Mouse (Mus musculus) midbrain, postnatal 0 days (tissue): ENCODE measurements at regions not wholly inside any gene's neighbourhood (a gene's known extent, or its start where the extent isn't known, plus 50 kb on each side); places are given as distances from the start of the nearest gene placed in this dataset.

Experiments used
- ATAC-seq: fragments of 200-750 bp; cut with Nextera tagmentation; 2 replicates; pipeline ENCODE4 v1.8.0; 2017; ENCODE audit warnings: moderate number of reproducible peaks, mild to moderate bottlenecking, moderate TSS enrichment, moderate library complexity; ENCODE audit not compliant: low FRiP score
- DNase-seq: peaks from one replicate; pipeline ENCODE4 v3.0.0-alpha.2; 2015; ENCODE audit warnings: low spot score
- H3K27ac ChIP-seq: fragments of 300-500 bp; sonication (generic); 2 replicates; pipeline ENCODE4 v1.5.1; 2014; ENCODE audit warnings: low read depth, mild to moderate bottlenecking, low read length, mixed read lengths
- H3K27me3 ChIP-seq: fragments of 300-500 bp; sonication (generic); 2 replicates; pipeline ENCODE4 v1.6.1; 2014; ENCODE audit warnings: low read length, control low read depth, mixed read lengths; ENCODE audit not compliant: insufficient read depth
- H3K36me3 ChIP-seq: fragments of 300-500 bp; sonication (generic); 2 replicates; pipeline ENCODE4 v1.6.1; 2014; ENCODE audit warnings: low read length, control low read depth, mixed read lengths; ENCODE audit not compliant: insufficient read depth
- H3K4me1 ChIP-seq: fragments of 300-500 bp; sonication (generic); 2 replicates; pipeline ENCODE4 v1.6.1; 2014; ENCODE audit warnings: mild to moderate bottlenecking, control low read depth, antibody characterized with exemption, low read length, mixed read lengths; ENCODE audit not compliant: insufficient read depth
- H3K4me2 ChIP-seq: fragments of 300-500 bp; sonication (generic); 2 replicates; pipeline ENCODE4 v1.6.1; 2014; ENCODE audit warnings: low read depth, mild to moderate bottlenecking, low read length, mixed read lengths; ENCODE audit not compliant: poor library complexity, severe bottlenecking
- H3K4me3 ChIP-seq: fragments of 300-500 bp; sonication (generic); 2 replicates; pipeline ENCODE4 v1.5.1; 2014; ENCODE audit warnings: low read depth, mild to moderate bottlenecking, low read length, moderate library complexity
- H3K9ac ChIP-seq: fragments of 300-500 bp; sonication (generic); replicated peaks from 2 replicates; pipeline ENCODE4 v1.6.1; 2014; ENCODE audit warnings: mild to moderate bottlenecking, low read length, moderate library complexity, mixed read lengths; ENCODE audit not compliant: poor library complexity, severe bottlenecking
- H3K9me3 ChIP-seq: fragments of 300-500 bp; sonication (generic); 2 replicates; pipeline ENCODE4 v1.6.1; 2016; ENCODE audit warnings: low read length, control low read depth
- CTCF ChIP-seq: IDR thresholded peaks from 2 replicates; pipeline ENCODE4 v1.5.1; 2016; ENCODE audit warnings: antibody characterized with exemption, mild to moderate bottlenecking
- WGBS: fragments of 180-500 bp; shearing (Covaris S2); extraction: QIAGEN DNeasy Blood & Tissue Kit; methylation state at CpG from one replicate; pipeline ENCODE4 v1.1.7; 2014; 5-methylcytosine and 5-hydroxymethylcytosine counted together

DNA sequence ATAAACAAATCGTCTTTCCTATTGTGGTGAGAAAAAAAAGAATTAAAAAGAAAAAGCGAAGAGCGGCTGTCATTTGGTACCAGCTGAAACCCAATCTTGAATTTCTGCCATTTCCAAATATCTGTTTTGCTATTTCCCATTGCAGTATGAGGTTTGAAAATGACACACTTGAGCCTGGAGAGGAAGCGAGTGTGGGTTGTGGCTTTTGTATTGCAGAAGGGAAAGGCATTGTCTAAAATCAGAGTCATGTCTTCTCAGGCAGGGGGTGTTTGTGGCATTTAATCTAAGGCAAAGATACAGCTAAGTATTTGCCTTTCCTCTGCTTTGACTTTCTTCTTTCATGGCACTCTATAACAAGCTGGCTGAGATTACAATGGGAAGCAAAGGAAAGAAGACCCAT is 518.1 kb upstream of the Slit2 start:
- DNase-seq, result no peak
- H3K4me3 ChIP-seq, result no peak overlapping the region
- H3K9me3 ChIP-seq, result no peaks in the 10 kb centered on the region
- H3K27me3 ChIP-seq, result no peaks in the 10 kb centered on the region
- no peak for TF ChIP-seq CTCF
- WGBS, result 94% methylated on average over 4 of the region's 4 CpGs
- H3K36me3 ChIP-seq, result no peaks in the 10 kb centered on the region
- ATAC-seq, result no peak
- H3K4me2 ChIP-seq, result no peak overlapping the region
- H3K27ac ChIP-seq, result no peak overlapping the region
- no peaks in the 10 kb centered on the region for H3K4me1 ChIP-seq
- H3K9ac ChIP-seq, result no peak overlapping the region

DNA sequence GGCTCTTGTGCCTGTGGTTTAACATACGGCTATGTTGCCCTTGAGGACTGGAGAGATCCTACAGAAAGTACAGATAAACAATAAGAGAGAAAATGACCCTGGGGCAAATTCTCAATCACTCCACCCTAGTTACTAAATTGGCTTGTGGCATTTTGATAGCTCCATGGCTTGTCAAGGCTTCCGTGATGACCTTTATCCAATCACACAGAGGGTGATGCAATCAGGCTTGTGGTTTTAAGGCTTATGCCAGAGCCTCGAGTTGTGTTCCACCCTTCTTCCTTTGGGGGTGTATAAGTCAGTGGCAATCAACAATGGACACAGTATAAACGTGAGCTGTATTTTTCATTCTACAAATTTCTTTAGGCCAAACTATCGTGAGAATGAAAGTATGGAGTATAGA is 513.5 kb upstream of the Slit2 start:
- Histone ChIP-seq H3K27me3 (no peaks in the 10 kb centered on the region), H3K27ac (no peak overlapping the region), H3K9ac (no peak overlapping the region), H3K4me1 (no peaks in the 10 kb centered on the region), H3K4me3 (no peak overlapping the region), H3K36me3 (no peaks in the 10 kb centered on the region), H3K9me3 (no peaks in the 10 kb centered on the region), H3K4me2 (no peak overlapping the region)
- no peak for DNase-seq
- no peak for ATAC-seq
- 82% methylated on average over 5 of the region's 5 CpGs for WGBS
- TF ChIP-seq CTCF, result no peak

DNA sequence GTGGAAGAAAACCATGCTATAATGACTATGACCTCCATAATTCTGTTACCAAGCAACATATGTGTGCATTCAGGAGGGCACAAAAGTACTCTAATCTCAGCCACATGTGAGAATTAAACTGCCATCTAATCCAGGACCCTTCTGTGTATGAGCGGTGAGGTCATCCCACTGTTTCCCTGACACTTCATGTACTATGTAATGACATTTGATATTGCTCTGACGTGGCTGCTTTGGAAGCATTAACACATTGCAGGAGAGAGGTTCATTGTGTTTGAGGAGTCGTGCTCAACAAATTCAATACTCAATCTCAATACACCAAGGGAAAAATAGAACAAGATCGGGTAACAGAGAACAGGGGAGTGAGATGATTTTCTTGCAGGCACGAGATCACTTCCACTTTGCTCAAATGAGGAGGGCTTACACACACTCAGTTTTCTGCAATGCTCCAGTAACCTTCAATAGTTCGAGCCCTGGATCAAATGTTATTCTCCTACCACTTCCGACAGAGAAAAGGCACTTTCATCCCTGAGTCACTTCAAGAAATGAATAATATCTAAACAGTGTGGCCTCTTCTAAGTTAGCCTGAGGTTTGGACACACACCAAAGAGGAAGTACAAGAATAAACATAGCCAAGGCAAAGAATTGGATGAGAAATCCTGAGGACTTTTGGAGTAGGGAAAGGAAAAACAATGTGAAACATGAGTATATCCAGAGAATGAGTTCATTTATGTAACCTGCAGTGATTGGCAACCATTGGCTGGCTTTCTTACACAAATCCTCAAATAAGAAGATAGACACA is 510.7 kb upstream of the Slit2 start:
- H3K36me3 ChIP-seq, result no peaks in the 10 kb centered on the region
- H3K4me1 ChIP-seq, result no peaks in the 10 kb centered on the region
- no peak overlapping the region for H3K9ac ChIP-seq
- H3K27me3 ChIP-seq, result no peaks in the 10 kb centered on the region
- DNase-seq (no peak), ATAC-seq (no peak)
- no peak overlapping the region for H3K4me2 ChIP-seq
- no peak overlapping the region for H3K27ac ChIP-seq
- H3K4me3 ChIP-seq, result no peak overlapping the region
- no peaks in the 10 kb centered on the region for H3K9me3 ChIP-seq
- WGBS, result 52% methylated on average over 7 of the region's 7 CpGs
- TF ChIP-seq CTCF, result no peak

DNA sequence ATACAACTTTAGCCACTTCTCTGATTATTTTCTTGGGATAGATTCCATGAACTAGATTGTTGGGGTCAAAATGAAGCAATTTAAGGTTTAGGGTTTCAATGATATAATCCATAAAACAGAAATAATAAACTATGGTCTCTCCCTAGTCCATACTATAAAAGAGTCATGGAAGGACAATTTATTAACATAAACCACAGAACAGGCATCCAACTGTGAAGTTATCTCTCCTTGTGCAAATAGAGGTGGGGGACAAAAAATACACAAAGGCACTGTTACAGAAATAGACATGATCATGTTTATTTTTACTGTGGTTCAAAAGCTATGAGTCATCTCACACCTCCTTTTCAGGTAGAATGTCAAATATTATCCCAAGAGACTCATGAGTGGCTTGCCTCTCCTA is 503.0 kb upstream of the Slit2 start:
- no peaks in the 10 kb centered on the region for H3K4me1 ChIP-seq
- no peak for ATAC-seq
- no peaks in the 10 kb centered on the region for H3K27me3 ChIP-seq
- H3K4me3 ChIP-seq, result no peak overlapping the region
- no peaks in the 10 kb centered on the region for H3K36me3 ChIP-seq
- H3K27ac ChIP-seq, result no peak overlapping the region
- TF ChIP-seq CTCF, result no peak
- H3K9me3 ChIP-seq, result no peaks in the 10 kb centered on the region
- no peak overlapping the region for H3K9ac ChIP-seq
- no peak for DNase-seq
- H3K4me2 ChIP-seq, result no peak overlapping the region

DNA sequence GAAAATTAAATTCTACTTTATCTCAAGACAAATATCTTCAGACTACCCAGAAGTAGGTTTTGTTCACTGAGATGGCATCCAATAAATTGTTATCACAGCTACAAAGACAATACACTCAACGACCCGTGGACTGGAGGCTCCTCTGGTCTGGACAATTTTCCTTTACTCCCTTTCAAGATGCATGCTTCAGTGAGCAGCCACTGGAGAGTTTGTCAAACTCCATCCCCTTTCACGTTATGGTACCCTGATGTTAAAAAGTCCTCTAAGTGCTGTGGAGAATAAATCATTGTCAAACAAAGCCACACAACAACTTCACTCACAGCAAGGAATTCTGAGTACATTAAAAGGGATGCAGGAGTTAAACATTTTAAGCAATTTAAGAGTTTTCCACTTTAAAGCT is 486.7 kb upstream of the Slit2 start:
- no peak for TF ChIP-seq CTCF
- Histone ChIP-seq H3K9ac (no peak overlapping the region), H3K4me2 (no peak overlapping the region), H3K4me1 (no peaks in the 10 kb centered on the region), H3K9me3 (no peaks in the 10 kb centered on the region), H3K27me3 (no peaks in the 10 kb centered on the region), H3K27ac (no peak overlapping the region), H3K36me3 (no peaks in the 10 kb centered on the region), H3K4me3 (no peak overlapping the region)
- DNase-seq, result no peak
- no peak for ATAC-seq
- WGBS, result 22% methylated on average over 3 of the region's 3 CpGs

DNA sequence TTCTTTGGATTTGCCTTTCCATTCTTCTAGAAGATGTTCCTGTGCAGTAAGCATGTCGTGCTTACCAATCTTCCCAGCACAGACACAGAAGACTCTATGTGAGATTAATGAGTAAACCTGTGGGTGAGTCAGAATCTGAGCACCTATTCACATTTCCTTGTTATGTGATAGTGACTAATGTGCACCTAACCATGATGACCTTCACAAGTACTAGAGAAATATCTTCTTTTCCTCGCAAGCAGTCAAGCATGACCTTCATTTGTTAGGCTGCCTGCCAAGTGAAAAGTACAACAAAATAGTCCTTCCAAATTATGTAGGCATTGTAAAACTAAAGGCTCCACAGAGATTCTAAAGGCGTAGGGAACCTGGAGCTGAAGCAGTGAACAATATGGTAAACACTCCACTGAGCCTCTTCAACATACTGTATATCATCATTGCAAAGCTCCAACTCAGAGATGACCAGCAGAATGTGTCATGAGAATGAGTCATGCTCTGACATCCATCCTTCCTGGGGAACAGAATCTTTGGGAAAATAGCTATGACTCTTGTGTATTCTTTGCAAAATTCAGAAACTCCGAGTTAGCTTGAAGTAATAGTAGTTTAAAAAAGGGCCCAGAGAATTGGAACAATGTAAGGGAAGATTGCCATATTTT is 480.0 kb upstream of the Slit2 start:
- Histone ChIP-seq H3K9ac (no peak overlapping the region), H3K9me3 (no peaks in the 10 kb centered on the region), H3K36me3 (no peaks in the 10 kb centered on the region), H3K27me3 (no peaks in the 10 kb centered on the region), H3K4me3 (no peak overlapping the region), H3K4me1 (no peaks in the 10 kb centered on the region), H3K27ac (no peak overlapping the region), H3K4me2 (no peak overlapping the region)
- no peak for TF ChIP-seq CTCF
- ATAC-seq, result no peak
- DNase-seq, result no peak
- WGBS, result 80% methylated on average over 4 of the region's 4 CpGs
